Mouse (Mus musculus): ENCODE data around the gene Stk32c. TPM values are rescaled to one million over a fixed set of nuclear protein-coding genes. Genes with fewer than 3 reads are reported as not detected.
A peak's percentile ranks its signal among the peaks of the same experiment; 100 is the strongest.

The Stk32c gene
- polyA plus RNA-seq, 1 experiment, result 5.1 TPM

- TF ChIP-seq CTCF (IDR thresholded peaks at IDR 0.05; ENCODE audit: control insufficient read depth, insufficient read depth, insufficient replicate concordance, low read depth, low read length), result no peak
- TF ChIP-seq POLR2A (IDR thresholded peaks at IDR 0.05; ENCODE audit: control insufficient read depth, low read depth, low read length), result no peak
- H3K36me3 ChIP-seq (ENCODE audit: control insufficient read depth, insufficient read depth, low read length), result no peaks in the 10 kb centered on the region
- no peaks in the 10 kb centered on the region for H3K4me1 ChIP-seq (ENCODE audit: control insufficient read depth, insufficient read depth, low read length)
- H3K27me3 ChIP-seq (ENCODE audit: control insufficient read depth, insufficient read depth, low read length), result no peaks in the 10 kb centered on the region
- no peak overlapping the region for H3K4me3 ChIP-seq (ENCODE audit: control insufficient read depth, low read depth, low read length)
- no peak overlapping the region for H3K27ac ChIP-seq (ENCODE audit: control insufficient read depth, insufficient read depth, low read depth, low read length)
Measured at GRCm38 (mm10) chr7:139158956-139159355, 54.2 kb downstream of the Stk32c start.

DNA sequence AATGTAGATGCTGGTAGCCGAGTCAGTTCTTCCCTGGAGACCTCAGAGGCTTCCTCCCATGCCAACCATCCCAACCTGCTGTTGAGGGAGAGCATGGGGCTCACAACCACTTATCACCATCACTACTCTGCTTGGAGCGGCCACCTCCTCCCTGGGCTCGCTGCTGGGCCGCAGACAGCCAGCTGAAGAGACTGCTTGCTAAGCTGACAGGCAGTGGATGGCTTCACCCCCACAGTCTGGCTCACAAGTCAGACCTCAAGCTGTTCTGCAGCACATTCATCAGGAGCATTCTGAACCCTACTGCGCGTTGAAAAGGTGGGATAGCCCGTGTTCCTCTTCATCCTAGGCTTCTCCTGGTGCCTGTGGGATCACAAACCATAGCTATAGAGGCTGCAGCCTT lies 54.6 kb downstream of the Stk32c start:
- no peaks in the 10 kb centered on the region for H3K27me3 ChIP-seq (ENCODE audit: control insufficient read depth, insufficient read depth, low read length)
- no peaks in the 10 kb centered on the region for H3K36me3 ChIP-seq (ENCODE audit: control insufficient read depth, insufficient read depth, low read length)
- TF ChIP-seq CTCF (IDR thresholded peaks at IDR 0.05; ENCODE audit: control insufficient read depth, insufficient read depth, insufficient replicate concordance, low read depth, low read length), result no peak
- TF ChIP-seq POLR2A (IDR thresholded peaks at IDR 0.05; ENCODE audit: control insufficient read depth, low read depth, low read length), result no peak
- no peaks in the 10 kb centered on the region for H3K4me1 ChIP-seq (ENCODE audit: control insufficient read depth, insufficient read depth, low read length)
- no peak overlapping the region; the same call in 1 of the 2 replicates for H3K4me3 ChIP-seq (ENCODE audit: control insufficient read depth, low read depth, low read length)
- H3K27ac ChIP-seq (ENCODE audit: control insufficient read depth, insufficient read depth, low read depth, low read length), result no peak overlapping the region

DNA sequence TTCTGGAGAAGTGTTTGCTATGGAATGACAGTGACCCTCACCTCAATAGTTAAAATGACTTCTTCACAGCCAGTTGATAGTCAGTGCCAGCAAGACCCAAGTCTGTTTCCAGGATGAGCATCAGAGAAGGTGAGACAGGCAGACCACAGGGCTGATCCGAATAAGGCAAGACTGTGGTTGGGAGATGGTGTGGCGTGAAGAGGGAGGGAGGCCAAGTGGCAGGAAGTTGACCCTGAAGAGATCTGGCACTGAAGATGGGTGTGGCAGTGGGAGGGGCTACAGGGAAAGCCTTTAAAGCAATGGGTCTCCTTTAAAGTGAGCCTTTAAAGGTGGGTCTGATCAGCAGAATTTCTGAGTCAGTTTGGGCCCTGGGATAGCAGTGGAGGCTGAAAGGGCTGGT lies 55.6 kb downstream of the Stk32c start:
- no peak for TF ChIP-seq CTCF (IDR thresholded peaks at IDR 0.05; ENCODE audit: control insufficient read depth, insufficient read depth, insufficient replicate concordance, low read depth, low read length)
- no peak for TF ChIP-seq POLR2A (IDR thresholded peaks at IDR 0.05; ENCODE audit: control insufficient read depth, low read depth, low read length)
- H3K4me1 ChIP-seq (ENCODE audit: control insufficient read depth, insufficient read depth, low read length), result no peaks in the 10 kb centered on the region
- H3K36me3 ChIP-seq (ENCODE audit: control insufficient read depth, insufficient read depth, low read length), result no peaks in the 10 kb centered on the region
- peak overlapping the region; percentile 36 for H3K4me3 ChIP-seq (ENCODE audit: control insufficient read depth, low read depth, low read length)
- H3K27me3 ChIP-seq (ENCODE audit: control insufficient read depth, insufficient read depth, low read length), result no peaks in the 10 kb centered on the region
- no peak overlapping the region for H3K27ac ChIP-seq (ENCODE audit: control insufficient read depth, insufficient read depth, low read depth, low read length)

GRCm38 (mm10) chr7:139156341-139157058 lies 56.6 kb downstream of the Stk32c start:
- Histone ChIP-seq H3K36me3 (ENCODE audit: control insufficient read depth, insufficient read depth, low read length) (no peaks in the 10 kb centered on the region), H3K4me3 (ENCODE audit: control insufficient read depth, low read depth, low read length) (no peak overlapping the region), H3K4me1 (ENCODE audit: control insufficient read depth, insufficient read depth, low read length) (no peaks in the 10 kb centered on the region), H3K27ac (ENCODE audit: control insufficient read depth, insufficient read depth, low read depth, low read length) (no peak overlapping the region), H3K27me3 (ENCODE audit: control insufficient read depth, insufficient read depth, low read length) (no peaks in the 10 kb centered on the region)
- TF ChIP-seq POLR2A (IDR thresholded peaks at IDR 0.05; ENCODE audit: control insufficient read depth, low read depth, low read length) (no peak), CTCF (IDR thresholded peaks at IDR 0.05; ENCODE audit: control insufficient read depth, insufficient read depth, insufficient replicate concordance, low read depth, low read length) (no peak)

DNA sequence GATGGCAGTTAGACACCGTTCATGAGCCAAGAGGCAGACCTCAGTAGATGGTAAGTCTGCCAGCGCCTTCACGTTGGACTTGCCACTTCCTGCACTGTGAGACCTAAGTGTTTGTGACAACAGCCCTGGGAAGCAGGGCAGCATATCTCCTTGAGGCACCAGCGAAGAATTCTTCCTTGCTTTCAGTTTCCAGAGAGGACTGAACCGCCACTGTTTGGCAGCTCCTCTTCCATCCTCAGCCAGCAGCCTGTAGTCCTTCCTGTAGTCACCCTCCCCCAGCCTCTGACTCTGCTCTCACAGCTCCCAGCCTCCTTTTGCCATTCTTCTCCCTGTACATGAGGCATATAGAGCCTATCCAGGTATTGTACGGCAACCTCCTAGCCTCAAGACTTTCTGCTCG lies 60.2 kb downstream of the Stk32c start:
- H3K27ac ChIP-seq (ENCODE audit: control insufficient read depth, insufficient read depth, low read depth, low read length), result no peak overlapping the region
- no peak overlapping the region for H3K4me3 ChIP-seq (ENCODE audit: control insufficient read depth, low read depth, low read length)
- TF ChIP-seq POLR2A (IDR thresholded peaks at IDR 0.05; ENCODE audit: control insufficient read depth, low read depth, low read length) (no peak), CTCF (IDR thresholded peaks at IDR 0.05; ENCODE audit: control insufficient read depth, insufficient read depth, insufficient replicate concordance, low read depth, low read length) (no peak)
- no peaks in the 10 kb centered on the region for H3K27me3 ChIP-seq (ENCODE audit: control insufficient read depth, insufficient read depth, low read length)
- H3K4me1 ChIP-seq (ENCODE audit: control insufficient read depth, insufficient read depth, low read length), result no peaks in the 10 kb centered on the region
- no peaks in the 10 kb centered on the region for H3K36me3 ChIP-seq (ENCODE audit: control insufficient read depth, insufficient read depth, low read length)

GRCm38 (mm10) chr7:139151116-139151515 lies 62.0 kb downstream of the Stk32c start:
- Histone ChIP-seq H3K4me3 (ENCODE audit: control insufficient read depth, low read depth, low read length) (no peak overlapping the region), H3K27me3 (ENCODE audit: control insufficient read depth, insufficient read depth, low read length) (no peaks in the 10 kb centered on the region), H3K4me1 (ENCODE audit: control insufficient read depth, insufficient read depth, low read length) (no peaks in the 10 kb centered on the region), H3K27ac (ENCODE audit: control insufficient read depth, insufficient read depth, low read depth, low read length) (no peak overlapping the region), H3K36me3 (ENCODE audit: control insufficient read depth, insufficient read depth, low read length) (no peaks in the 10 kb centered on the region)
- no peak for TF ChIP-seq POLR2A (IDR thresholded peaks at IDR 0.05; ENCODE audit: control insufficient read depth, low read depth, low read length)
- no peak for TF ChIP-seq CTCF (IDR thresholded peaks at IDR 0.05; ENCODE audit: control insufficient read depth, insufficient read depth, insufficient replicate concordance, low read depth, low read length)

GRCm38 (mm10) chr7:139149373-139149772 lies 63.7 kb downstream of the Stk32c start:
- no peaks in the 10 kb centered on the region for H3K36me3 ChIP-seq (ENCODE audit: control insufficient read depth, insufficient read depth, low read length)
- TF ChIP-seq POLR2A (IDR thresholded peaks at IDR 0.05; ENCODE audit: control insufficient read depth, low read depth, low read length) (0 out of 2 replicates have a peak, but pooled peaks have one; percentile 13), CTCF (IDR thresholded peaks at IDR 0.05; ENCODE audit: control insufficient read depth, insufficient read depth, insufficient replicate concordance, low read depth, low read length) (no peak)
- no peak overlapping the region for H3K4me3 ChIP-seq (ENCODE audit: control insufficient read depth, low read depth, low read length)
- no peaks in the 10 kb centered on the region for H3K27me3 ChIP-seq (ENCODE audit: control insufficient read depth, insufficient read depth, low read length)
- no peaks in the 10 kb centered on the region for H3K4me1 ChIP-seq (ENCODE audit: control insufficient read depth, insufficient read depth, low read length)
- H3K27ac ChIP-seq (ENCODE audit: control insufficient read depth, insufficient read depth, low read depth, low read length), result no peak overlapping the region
